Mouse (Mus musculus) heart, adult 8-10 months (tissue): ENCODE data around the gene Dlg2. TPM values are rescaled to one million over a fixed set of nuclear protein-coding genes. Genes with fewer than 3 reads are reported as not detected.

Experiments used
- DNase-seq: peaks from one replicate; pipeline ENCODE4 v3.0.0; 2022; ENCODE audit warnings: low spot score
- total RNA-seq, 4 experiments: library from RNA; stranded (reverse); gene quantifications; 2 replicates each; pipeline ENCODE4 v1.2.4; 2022

The Dlg2 gene
- total RNA-seq, 4 experiments from 2014 or later, result 2.0 to 2.8 (median 2.3) TPM

DNA sequence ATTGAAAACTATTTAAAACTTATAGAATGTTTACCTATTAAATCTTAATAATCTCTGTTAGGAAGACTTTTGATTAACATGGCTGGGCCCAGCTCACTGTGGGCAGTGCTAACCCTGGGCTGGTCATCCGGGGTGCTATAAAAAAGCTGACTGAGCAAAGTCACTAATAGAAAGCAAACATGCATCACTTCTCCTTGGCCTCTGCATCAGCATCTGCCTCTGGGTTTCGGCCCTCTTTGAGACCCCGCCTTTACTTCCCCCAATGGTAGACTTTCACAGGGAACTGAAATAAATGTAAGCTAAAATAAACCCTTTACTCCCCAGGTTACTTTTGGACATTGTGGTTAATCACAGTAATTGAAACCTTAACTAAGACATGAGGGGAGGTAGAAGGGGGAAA, 1264.3 kb downstream of the Dlg2 start:
- no peak for DNase-seq

DNA sequence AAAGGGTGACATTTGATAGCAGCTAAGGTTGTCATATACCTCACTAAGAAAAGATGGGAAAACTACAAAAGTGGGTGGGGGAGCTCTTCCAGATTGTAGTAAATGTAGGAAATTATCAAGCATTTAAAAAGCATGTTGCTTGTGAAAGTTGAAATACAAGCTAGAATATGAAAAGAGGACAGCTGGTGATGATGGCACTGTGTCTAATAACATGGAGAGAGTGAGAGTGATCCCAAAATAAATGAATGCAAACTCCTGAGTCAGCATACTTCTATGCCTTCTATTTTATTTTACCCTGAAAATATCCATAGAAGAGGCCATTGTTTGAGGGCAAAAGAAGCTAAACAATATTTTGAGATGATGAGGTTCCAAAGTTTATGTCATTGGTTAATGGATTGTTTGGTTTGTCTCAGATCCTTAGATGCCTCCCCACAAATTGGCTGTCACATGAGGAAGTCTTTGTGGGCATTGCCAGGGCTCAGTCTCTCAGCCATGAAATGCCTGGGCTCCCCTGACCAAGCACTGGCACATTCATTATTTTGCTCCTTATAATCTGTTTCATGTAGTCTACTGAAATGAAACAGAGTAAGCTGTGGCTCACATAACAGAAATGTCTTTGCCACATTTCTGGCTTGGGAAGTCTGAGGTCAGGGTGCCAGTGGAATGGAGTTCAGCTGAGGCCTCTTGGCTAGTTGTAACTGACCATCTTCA, 1276.8 kb downstream of the Dlg2 start:
- DNase-seq, result no peak

GRCm38 (mm10) chr7:91767648-91768047, 1291.2 kb downstream of the Dlg2 start:
- no peak for DNase-seq

GRCm38 (mm10) chr7:91778673-91779072, 1302.2 kb downstream of the Dlg2 start:
- no peak for DNase-seq

DNA sequence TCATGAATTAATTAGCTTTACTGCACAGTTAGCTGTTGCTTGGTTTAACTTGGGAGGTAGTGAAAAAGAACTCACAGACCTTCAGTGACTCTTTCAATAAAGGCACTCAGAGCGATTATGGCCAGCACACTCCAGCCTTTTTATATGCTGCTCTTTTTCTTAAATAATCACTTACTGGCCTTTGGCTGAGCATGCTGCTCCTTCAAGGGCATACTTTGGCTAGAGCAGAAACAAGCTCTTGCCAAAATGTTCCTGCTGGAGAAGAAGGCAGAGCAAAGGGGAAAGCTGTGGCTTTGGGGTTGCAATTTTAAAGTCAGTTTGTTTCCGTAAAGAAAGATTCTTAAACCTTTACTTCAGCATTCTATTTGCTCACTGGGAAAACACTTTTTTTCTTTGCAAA, 1308.1 kb downstream of the Dlg2 start:
- DNase-seq, result no peak

- DNase-seq, result no peak
These were observed 1309.0 kb downstream of the Dlg2 start for GRCm38 (mm10) chr7:91785445-91785844.

- DNase-seq, result no peak
These were observed 1309.4 kb downstream of the Dlg2 start for GRCm38 (mm10) chr7:91785871-91786270.

- DNase-seq, result no peak
These were observed 1314.6 kb downstream of the Dlg2 start for GRCm38 (mm10) chr7:91790949-91791564.

DNA sequence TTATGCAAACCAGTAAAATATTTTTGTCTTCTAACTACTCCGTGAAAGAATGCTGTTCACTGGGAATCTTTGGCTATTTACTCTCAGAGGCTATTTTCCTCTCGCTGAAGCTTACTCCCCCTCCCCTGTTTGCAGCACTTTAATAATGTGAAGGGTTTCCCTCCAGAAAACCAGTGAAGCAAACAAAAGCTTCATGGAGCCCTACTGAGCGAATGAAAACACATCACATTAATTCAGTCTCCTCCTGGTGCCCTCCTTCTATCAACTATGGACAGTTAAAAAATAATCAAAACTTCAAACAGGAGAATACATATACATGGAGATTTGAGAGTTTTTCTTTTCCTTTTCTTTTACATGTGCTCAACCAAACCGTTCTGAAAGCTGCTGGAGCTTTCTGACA, 1330.2 kb downstream of the Dlg2 start:
- no peak for DNase-seq

- no peak for DNase-seq
These were observed 1334.3 kb downstream of the Dlg2 start for GRCm38 (mm10) chr7:91810774-91811173.

GRCm38 (mm10) chr7:91818004-91818403, 1341.5 kb downstream of the Dlg2 start:
- no peak for DNase-seq

- no peak for DNase-seq
These were observed 1355.7 kb downstream of the Dlg2 start for GRCm38 (mm10) chr7:91832207-91832606.

DNA sequence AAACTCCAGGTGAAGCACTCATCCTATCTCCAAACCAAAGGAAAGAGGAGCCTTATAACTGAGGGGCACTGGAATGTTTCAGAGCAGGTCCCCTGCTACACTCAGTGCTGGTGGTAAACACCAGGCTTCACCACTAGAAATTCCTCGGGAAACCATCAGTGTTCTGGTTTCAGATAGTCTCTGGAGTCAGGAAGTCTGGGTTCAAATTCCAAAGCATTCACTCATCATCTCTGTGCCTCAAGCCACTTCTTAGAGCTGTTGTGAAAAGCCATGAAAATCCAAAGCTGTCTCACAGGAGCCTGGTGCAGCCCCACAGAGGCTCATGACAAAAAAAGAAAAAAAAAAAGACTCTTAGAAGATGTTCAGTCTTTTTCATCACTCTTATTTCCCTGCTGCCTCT, 1369.3 kb downstream of the Dlg2 start:
- DNase-seq, result no peak

DNA sequence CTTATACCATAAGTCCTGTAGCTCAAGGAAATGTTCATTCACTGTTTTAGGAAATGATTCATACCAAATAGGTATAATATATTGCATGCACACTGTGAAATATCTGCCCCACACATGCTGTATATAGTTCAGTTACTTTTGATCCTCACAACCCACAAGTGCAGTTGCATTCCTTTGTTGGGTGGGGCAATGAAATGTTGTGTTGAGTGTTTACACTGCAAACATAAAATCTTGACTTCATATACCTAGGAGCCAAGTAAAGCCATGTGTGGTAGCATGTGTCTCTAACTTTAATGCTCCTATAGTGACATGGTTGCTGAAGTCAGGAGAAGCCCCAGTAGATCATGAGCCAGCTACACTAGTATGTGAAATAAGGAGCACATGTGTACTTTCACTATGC, 1372.9 kb downstream of the Dlg2 start:
- no peak for DNase-seq

DNA sequence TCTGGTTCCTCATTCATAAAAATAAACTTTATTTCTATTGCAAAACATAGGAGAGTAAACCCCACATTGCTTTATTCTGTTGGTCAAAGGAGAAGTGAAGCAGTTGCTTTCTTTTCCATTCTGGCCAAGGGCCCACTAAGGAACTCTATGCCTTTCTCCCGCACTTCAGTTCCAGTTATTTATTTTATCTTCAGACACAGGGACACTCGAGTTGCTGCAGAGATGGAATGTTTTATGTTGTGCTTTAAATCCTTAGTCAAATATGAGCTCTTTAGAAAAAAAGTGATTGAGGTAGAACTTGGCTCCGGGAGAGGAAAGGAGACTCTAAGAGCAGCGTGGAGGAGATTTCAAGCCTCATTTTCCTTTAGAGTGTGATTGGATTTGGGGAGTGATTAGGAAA, 1377.2 kb downstream of the Dlg2 start:
- no peak for DNase-seq

- DNase-seq, result no peak
These were observed 1380.5 kb downstream of the Dlg2 start for GRCm38 (mm10) chr7:91856931-91857330.

- no peak for DNase-seq
These were observed 1386.5 kb downstream of the Dlg2 start for GRCm38 (mm10) chr7:91862806-91863531.

GRCm38 (mm10) chr7:91868919-91869318, 1392.4 kb downstream of the Dlg2 start:
- no peak for DNase-seq

GRCm38 (mm10) chr7:91876831-91877230, 1400.4 kb downstream of the Dlg2 start:
- no peak for DNase-seq

GRCm38 (mm10) chr7:91877804-91878203, 1401.3 kb downstream of the Dlg2 start:
- no peak for DNase-seq

DNA sequence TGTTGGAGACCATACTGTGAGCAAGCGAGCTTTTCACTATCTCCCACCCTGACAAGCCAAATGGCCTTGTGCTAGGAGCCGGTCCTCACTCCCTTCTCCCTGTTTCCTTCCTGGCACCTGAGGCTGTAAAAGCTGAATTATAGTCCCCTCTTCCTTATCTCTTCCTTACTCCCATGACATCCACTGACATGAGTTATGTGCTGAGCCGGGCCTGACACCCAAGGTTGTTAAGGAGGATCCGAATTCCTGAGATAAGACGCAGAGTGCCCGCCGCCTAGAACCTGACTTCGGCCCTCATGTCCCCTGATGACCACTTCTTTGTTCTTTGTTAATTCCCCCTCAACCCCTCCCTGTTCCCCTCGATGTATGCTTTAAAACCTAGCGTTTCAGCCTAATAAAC, 1409.9 kb downstream of the Dlg2 start:
- no peak for DNase-seq

GRCm38 (mm10) chr7:91893991-91894390, 1417.5 kb downstream of the Dlg2 start:
- no peak for DNase-seq

- no peak for DNase-seq
These were observed 1420.5 kb downstream of the Dlg2 start for GRCm38 (mm10) chr7:91896935-91897334.
